ENCODE assay signal across 8 mouse cellular contexts in genomic region chr17:36083870-36084451, GRCm38 (mm10). TPM values are rescaled to one million over a fixed set of nuclear protein-coding genes. Genes with fewer than 3 reads are reported as not detected.
DNase-seq lines count a peak whose midpoint lies in the region; ATAC-seq lines count a peak whose summit lies in the region.

No protein-coding gene starts in this region.

- ATAC-seq in lung, embryonic 15.5 days (ENCODE audit: borderline replicate concordance, extremely low read depth, low FRiP score, low TSS enrichment): 0 out of 2 replicates have a peak, but pooled peaks have one; percentile 11
- peak; percentile 50 for ATAC-seq in hindbrain, embryonic 16.5 days
- ATAC-seq in megakaryocyte progenitor cell, adult 5-6 weeks (replicated peaks; ENCODE audit: poor library complexity): 0 out of 2 replicates have a peak, but pooled peaks have one; percentile 20

- 0 out of 2 replicates have a peak, but pooled peaks cover 4% of the 10 kb centered on the region for H3K4me1 ChIP-seq in lung, embryonic 15.5 days
- H3K4me1 ChIP-seq in hindbrain, embryonic 16.5 days (ENCODE audit: control insufficient read depth, insufficient read depth, low read depth, low read length): peaks cover 6% of the 10 kb centered on the region; the same call in 1 of the 2 replicates

- under 1% methylated on average over 41 of the region's 42 CpGs for WGBS in lung, embryonic 15.5 days
- under 1% methylated on average over 42 of the region's 42 CpGs for WGBS in hindbrain, embryonic 16.5 days

- H3K27me3 ChIP-seq in lung, embryonic 15.5 days: peaks cover 33% of the 10 kb centered on the region
- peaks cover 3% of the 10 kb centered on the region for H3K27me3 ChIP-seq in hindbrain, embryonic 16.5 days (replicated peaks; ENCODE audit: control insufficient read depth, insufficient read depth, low read length)

- H3K9me3 ChIP-seq in lung, embryonic 15.5 days: no peaks in the 10 kb centered on the region
- H3K9me3 ChIP-seq in hindbrain, embryonic 16.5 days (ENCODE audit: control insufficient read depth, low read length): no peaks in the 10 kb centered on the region

- H3K36me3 ChIP-seq in lung, embryonic 15.5 days: no peaks in the 10 kb centered on the region
- no peaks in the 10 kb centered on the region for H3K36me3 ChIP-seq in hindbrain, embryonic 16.5 days (ENCODE audit: control insufficient read depth, insufficient read depth, low read length)

- peak overlapping the region; percentile 53 for H3K4me3 ChIP-seq in lung, embryonic 15.5 days
- peak overlapping the region; percentile 56 for H3K4me3 ChIP-seq in hindbrain, embryonic 16.5 days (ENCODE audit: low read length)

- H3K27ac ChIP-seq in lung, embryonic 15.5 days: no peak overlapping the region
- H3K27ac ChIP-seq in hindbrain, embryonic 16.5 days (ENCODE audit: low read depth, low read length): no peak overlapping the region

- peak overlapping the region; percentile 17; the same call in 1 of the 2 replicates for H3K9ac ChIP-seq in lung, embryonic 15.5 days
- peak overlapping the region; percentile 71 for H3K9ac ChIP-seq in hindbrain, embryonic 16.5 days (ENCODE audit: low read depth, low read length)

- H3K4me2 ChIP-seq in lung, embryonic 15.5 days: peak overlapping the region; percentile 97
- H3K4me2 ChIP-seq in hindbrain, embryonic 16.5 days (ENCODE audit: low read length): peak overlapping the region; percentile 94

- DNase-seq in lung, adult 18-20 months: no peak
- peak; percentile 33 for DNase-seq in embryo, embryonic 10.5 days (ENCODE audit: low spot score)
- DNase-seq in thymus, postnatal 36 days: peak; percentile 33 to 57
- no peak for DNase-seq in left cerebral cortex, adult 8-10 months (ENCODE audit: low spot score in 2 of 2)
- no peak for DNase-seq in natural killer cell, adult 2 months (ENCODE audit: low spot score in 2 of 2)

RNA-seq across cellular contexts. Expression of gene Gm11127, which starts 25.8 kb away (rescaled TPM):
- polyA plus RNA-seq in lung, embryonic 15.5 days (2015; fragmentation: Nextera tagmentation; extraction: Ambion mirVana): not detected in 2 replicates
- polyA plus RNA-seq in hindbrain, embryonic 16.5 days (2015; fragmentation: Nextera tagmentation; extraction: Ambion mirVana): not detected in 2 replicates
- not detected in 2 replicates for total RNA-seq in megakaryocyte progenitor cell, adult 5-6 weeks (2015)
- total RNA-seq in megakaryocyte progenitor cell, adult 5-6 weeks (2017): not detected in 2 replicates
- total RNA-seq in left cerebral cortex, adult 8-10 months (2022): 1 to 10 TPM in 3 of 4 experiments, under 1 TPM in 1; 0.72 to 3.4 (median 2.0) TPM

RNA-seq across cellular contexts. Expression of gene Gm19684, which starts 37.5 kb away (rescaled TPM):
- polyA plus RNA-seq in lung, embryonic 15.5 days (2015; fragmentation: Nextera tagmentation; extraction: Ambion mirVana): not detected in 2 replicates
- not detected in 2 replicates for polyA plus RNA-seq in hindbrain, embryonic 16.5 days (2015; fragmentation: Nextera tagmentation; extraction: Ambion mirVana)
- total RNA-seq in megakaryocyte progenitor cell, adult 5-6 weeks (2015): 0.35 and 0.71 TPM in 2 replicates
- not detected in 2 replicates for total RNA-seq in megakaryocyte progenitor cell, adult 5-6 weeks (2017)
- under 1 TPM in 2 of 4 experiments, not detected in 2; 0.23 to 0.52 TPM for total RNA-seq in left cerebral cortex, adult 8-10 months (2022)

RNA-seq across cellular contexts. Expression of gene Gm6034, which starts 41.2 kb away (rescaled TPM):
- polyA plus RNA-seq in lung, embryonic 15.5 days (2015; fragmentation: Nextera tagmentation; extraction: Ambion mirVana): not detected in 2 replicates
- not detected in 2 replicates for polyA plus RNA-seq in hindbrain, embryonic 16.5 days (2015; fragmentation: Nextera tagmentation; extraction: Ambion mirVana)
- not detected in 2 replicates for total RNA-seq in megakaryocyte progenitor cell, adult 5-6 weeks (2015)
- not detected in 2 replicates for total RNA-seq in megakaryocyte progenitor cell, adult 5-6 weeks (2017)
- not detected for total RNA-seq in left cerebral cortex, adult 8-10 months (2022)

RNA-seq across cellular contexts. Expression of gene H2-T22, which starts 41.4 kb away (rescaled TPM):
- polyA plus RNA-seq in lung, embryonic 15.5 days (2015; fragmentation: Nextera tagmentation; extraction: Ambion mirVana): 16.1 and 18.4 TPM in 2 replicates
- 8.2 and 9.2 TPM in 2 replicates for polyA plus RNA-seq in hindbrain, embryonic 16.5 days (2015; fragmentation: Nextera tagmentation; extraction: Ambion mirVana)
- total RNA-seq in megakaryocyte progenitor cell, adult 5-6 weeks (2015): 31.2 and 31.9 TPM in 2 replicates
- total RNA-seq in megakaryocyte progenitor cell, adult 5-6 weeks (2017): 37.9 and 39.7 TPM in 2 replicates
- total RNA-seq in left cerebral cortex, adult 8-10 months (2022): 10 to 100 TPM; 17.7 to 21.2 (median 18.6) TPM

RNA-seq across cellular contexts. Expression of gene Gm7030, which starts 45.3 kb away (rescaled TPM):
- polyA plus RNA-seq in lung, embryonic 15.5 days (2015; fragmentation: Nextera tagmentation; extraction: Ambion mirVana): 0.19 TPM in 1 of 2 replicates, not detected in the other
- polyA plus RNA-seq in hindbrain, embryonic 16.5 days (2015; fragmentation: Nextera tagmentation; extraction: Ambion mirVana): not detected in 2 replicates
- not detected in 2 replicates for total RNA-seq in megakaryocyte progenitor cell, adult 5-6 weeks (2015)
- total RNA-seq in megakaryocyte progenitor cell, adult 5-6 weeks (2017): not detected in 2 replicates
- under 1 TPM in 1 of 4 experiments, not detected in 3; 0.43 TPM for total RNA-seq in left cerebral cortex, adult 8-10 months (2022)

Comparison
In these comparisons a context has a peak if more than half of its experiments do, and no peak if none do; other contexts are left out.
1. DNase-seq: peak in embryo, embryonic 10.5 days (single experiment) and thymus, postnatal 36 days (2 of 2); none in lung, adult 18-20 months (0 of 2), left cerebral cortex, adult 8-10 months (0 of 2) and natural killer cell, adult 2 months (0 of 2).
2. Peak in every context shown above with its lines, with median percentiles within 50 percentile points of each other: ATAC-seq.